Mouse (Mus musculus) E14TG2a.4 (cell line): ENCODE measurements around the gene Bdkrb2.

Experiments used
- CTCF ChIP-seq: conservative IDR thresholded peaks from 2 replicates; pipeline ENCODE4 v1.5.1; 2014; ENCODE audit warnings: low read length
- POU5F1 ChIP-seq: IDR thresholded peaks from 2 replicates; pipeline ENCODE4 v1.6.1; 2014; ENCODE audit warnings: low read length, borderline replicate concordance

DNA sequence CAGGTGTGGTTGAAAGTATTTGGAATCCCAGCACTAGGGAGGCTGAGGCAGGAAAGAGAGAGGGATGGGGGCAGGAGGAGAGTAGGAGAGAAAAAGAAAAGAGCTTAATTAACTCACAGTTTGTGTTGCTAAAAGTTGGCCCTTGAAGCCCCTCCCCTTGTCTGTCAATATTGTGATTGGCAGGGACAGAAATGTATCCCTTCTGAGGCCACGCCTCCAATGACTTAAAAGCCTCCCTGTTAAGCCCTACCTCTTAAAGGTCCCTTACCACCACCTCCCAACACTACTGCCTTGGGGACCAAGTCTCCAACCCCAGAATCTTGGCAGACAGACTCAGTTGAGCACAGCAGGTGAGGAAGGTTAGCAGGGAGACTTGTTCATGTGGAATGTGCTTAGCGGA lies 9.6 kb downstream of the Bdkrb2 start:
- TF ChIP-seq CTCF (no peak), POU5F1 (no peak)
